Mouse (Mus musculus) hindbrain, embryonic 13.5 days (tissue): ENCODE results near the gene Ppp1r36. TPM values are rescaled to one million over a fixed set of nuclear protein-coding genes. Genes with fewer than 3 reads are reported as not detected.

Experiments
- ATAC-seq: fragments of 200-750 bp; cut with Nextera tagmentation; 2 replicates; pipeline ENCODE4 v1.8.0; 2017; ENCODE audit warnings: moderate TSS enrichment; ENCODE audit not compliant: low FRiP score
- H3K27ac ChIP-seq: fragments of 300-500 bp; sonication (generic); 2 replicates; pipeline ENCODE4 v1.5.1; 2015; ENCODE audit warnings: inconsistent platforms, mild to moderate bottlenecking, moderate library complexity
- H3K27me3 ChIP-seq: fragments of 300-500 bp; sonication (generic); 2 replicates; pipeline ENCODE4 v1.6.1; 2015; ENCODE audit warnings: mild to moderate bottlenecking, inconsistent platforms
- H3K36me3 ChIP-seq: fragments of 300-500 bp; sonication (generic); 2 replicates; pipeline ENCODE4 v1.6.1; 2015; ENCODE audit warnings: mild to moderate bottlenecking, inconsistent platforms
- H3K4me1 ChIP-seq: fragments of 300-500 bp; sonication (generic); replicated peaks from 2 replicates; pipeline ENCODE4 v1.6.1; 2015; ENCODE audit warnings: inconsistent platforms
- H3K4me2 ChIP-seq: fragments of 300-500 bp; sonication (generic); 2 replicates; pipeline ENCODE4 v1.6.1; 2015; ENCODE audit warnings: inconsistent platforms, mild to moderate bottlenecking, moderate library complexity
- H3K4me3 ChIP-seq: fragments of 300-500 bp; sonication (generic); 2 replicates; pipeline ENCODE4 v1.5.1; 2015; ENCODE audit warnings: mild to moderate bottlenecking, inconsistent platforms
- H3K9ac ChIP-seq: fragments of 300-500 bp; sonication (generic); 2 replicates; pipeline ENCODE4 v1.6.1; 2015; ENCODE audit warnings: mild to moderate bottlenecking, inconsistent platforms
- H3K9me3 ChIP-seq: fragments of 300-500 bp; sonication (generic); 2 replicates; pipeline ENCODE4 v1.6.1; 2016; ENCODE audit warnings: inconsistent platforms
- WGBS: fragments of 180-500 bp; shearing (Covaris S2); methylation state at CpG from one replicate; pipeline ENCODE4 v1.1.7; 2015; 5-methylcytosine and 5-hydroxymethylcytosine counted together
- polyA plus RNA-seq: library from polyadenylated mRNA; unstranded; fragments of >200 nt; fragmentation: Nextera tagmentation; extraction: Ambion mirVana; gene quantifications from 2 replicates; pipeline ENCODE4 v1.2.1, GENCODE M21; 2015

Ppp1r36 gene
- polyA plus RNA-seq, 1 experiment from 2014 or later, result 2.2 TPM

DNA sequence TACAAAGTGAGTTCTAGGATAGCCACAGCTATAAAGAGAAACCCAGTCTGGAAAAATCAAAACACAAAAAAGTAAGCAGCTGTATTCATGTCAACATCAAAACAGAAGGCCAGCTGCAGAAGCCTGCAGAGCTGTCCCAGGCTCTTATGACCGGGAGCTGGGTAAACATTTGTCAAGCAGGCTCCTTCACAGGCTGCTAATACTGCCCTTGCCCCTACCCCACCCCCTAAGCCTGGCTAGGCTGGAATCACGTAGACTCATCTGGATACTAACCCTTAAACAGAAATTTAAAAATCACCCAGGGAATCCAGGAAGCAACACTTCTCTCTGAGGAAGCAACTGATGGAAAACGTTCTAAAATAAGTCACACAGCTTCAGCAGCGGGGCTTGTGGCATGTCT is 67.5 kb downstream of the Ppp1r36 start:
- H3K4me3 ChIP-seq, result no peak overlapping the region
- H3K27ac ChIP-seq, result no peak overlapping the region
- H3K9me3 ChIP-seq, result no peaks in the 10 kb centered on the region
- WGBS, result 61% methylated on average over 4 of the region's 4 CpGs
- H3K36me3 ChIP-seq, result no peaks in the 10 kb centered on the region
- no peak for ATAC-seq
- no peak overlapping the region for H3K4me2 ChIP-seq
- no peaks in the 10 kb centered on the region for H3K27me3 ChIP-seq
- H3K4me1 ChIP-seq, result no peaks in the 10 kb centered on the region
- H3K9ac ChIP-seq, result no peak overlapping the region

DNA sequence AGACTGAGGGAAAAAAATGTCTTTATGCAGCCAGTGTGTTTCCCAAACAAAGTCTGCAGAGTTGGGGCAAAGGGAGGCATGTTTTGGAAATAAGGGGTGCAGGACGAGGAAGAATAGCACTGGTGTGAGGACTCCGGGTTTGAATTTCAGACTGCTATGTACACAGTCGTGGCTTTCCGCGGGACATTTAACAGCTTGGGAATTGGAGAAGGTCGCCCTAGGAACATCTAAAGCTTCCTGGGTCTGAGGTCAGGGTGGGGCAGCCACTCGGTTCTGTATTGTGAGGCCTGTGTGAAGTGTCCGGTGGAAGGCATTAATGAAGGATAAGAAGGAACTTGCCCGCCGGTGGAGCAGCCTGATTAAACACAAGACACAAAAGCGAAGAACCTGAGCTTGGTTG is 68.0 kb downstream of the Ppp1r36 start:
- Histone ChIP-seq H3K27me3 (no peaks in the 10 kb centered on the region), H3K9ac (0 out of 2 replicates have a peak overlapping the region, but pooled peaks have one; percentile 1), H3K4me1 (no peaks in the 10 kb centered on the region), H3K4me2 (no peak overlapping the region), H3K9me3 (no peaks in the 10 kb centered on the region), H3K36me3 (no peaks in the 10 kb centered on the region), H3K4me3 (no peak overlapping the region), H3K27ac (peak overlapping the region; percentile 32; the same call in 1 of the 2 replicates)
- ATAC-seq, result no peak
- 67% methylated on average over 11 of the region's 11 CpGs for WGBS

DNA sequence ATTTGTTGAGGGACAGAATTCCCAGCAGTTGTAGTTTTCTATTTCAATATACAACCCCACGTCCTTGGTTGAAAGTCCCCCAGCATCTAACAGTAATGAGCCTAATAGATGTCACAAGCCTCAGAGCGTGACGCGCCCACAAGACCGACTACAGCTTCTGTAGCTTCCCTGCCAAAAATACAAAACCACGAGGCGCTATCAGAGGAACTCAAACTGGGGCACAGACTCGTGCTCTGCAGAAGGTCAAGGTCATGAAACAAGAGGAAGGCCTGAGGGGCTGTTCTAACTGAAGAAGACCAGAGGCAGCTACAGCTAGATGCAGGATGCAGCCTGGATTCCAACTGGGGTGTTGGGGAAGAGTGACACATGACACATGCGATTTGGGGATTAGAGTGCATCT is 69.6 kb downstream of the Ppp1r36 start:
- no peak overlapping the region for H3K4me3 ChIP-seq
- no peak overlapping the region for H3K4me2 ChIP-seq
- ATAC-seq, result no peak
- H3K4me1 ChIP-seq, result no peaks in the 10 kb centered on the region
- WGBS, result 87% methylated on average over 9 of the region's 9 CpGs
- H3K27me3 ChIP-seq, result no peaks in the 10 kb centered on the region
- no peak overlapping the region for H3K9ac ChIP-seq
- no peak overlapping the region for H3K27ac ChIP-seq
- H3K36me3 ChIP-seq, result no peaks in the 10 kb centered on the region
- H3K9me3 ChIP-seq, result 0 out of 2 replicates have a peak, but pooled peaks cover 4% of the 10 kb centered on the region

Other genes with a start within 250 kb of the Ppp1r36 start
- 0.28 and 0.38 TPM in 2 replicates for gene Esr2, start 240.3 kb upstream of the Ppp1r36 start, polyA plus RNA-seq
- gene Tex21, start 170.8 kb upstream of the Ppp1r36 start, polyA plus RNA-seq, result 0.08 TPM in 1 of 2 replicates, not detected in the other
- gene Mthfd1, start 162.2 kb upstream of the Ppp1r36 start, polyA plus RNA-seq, result 26.3 and 27.1 TPM in 2 replicates
- gene Akap5, start 92.6 kb upstream of the Ppp1r36 start, polyA plus RNA-seq, result 7.4 and 7.9 TPM in 2 replicates
- gene Zbtb25, start 47.9 kb upstream of the Ppp1r36 start, polyA plus RNA-seq, result 14.9 and 16.0 TPM in 2 replicates
- 4.3 and 4.4 TPM in 2 replicates for gene Zbtb1, start 47.3 kb upstream of the Ppp1r36 start, polyA plus RNA-seq
- gene Hspa2, start 13.4 kb upstream of the Ppp1r36 start, polyA plus RNA-seq, result 7.1 and 8.3 TPM in 2 replicates
- 1.6 and 2.1 TPM in 2 replicates for gene Plekhg3, start 113.4 kb downstream of the Ppp1r36 start, polyA plus RNA-seq